Mouse (Mus musculus) CD8-positive naive resting alpha-beta T cell, adult 2 months (primary cell): ENCODE data around the gene Rab3a.

Experiments
- DNase-seq, 2 experiments: peaks; one replicate each; pipeline ENCODE4 v3.0.0; 2022; ENCODE audit warnings: low read depth in 2 of 2, low spot score in 2 of 2

Rab3a gene

GRCm38 (mm10) chr8:70754043-70754870, at the start of gene Rab3a:
Gene Rab3a, plus strand, starts transcription at chr8:70754679.
- peak; percentile 89 to 90 for DNase-seq

- DNase-seq, result no peak
Measured at GRCm38 (mm10) chr8:70708281-70708680, 46.2 kb upstream of the Rab3a start.

DNA sequence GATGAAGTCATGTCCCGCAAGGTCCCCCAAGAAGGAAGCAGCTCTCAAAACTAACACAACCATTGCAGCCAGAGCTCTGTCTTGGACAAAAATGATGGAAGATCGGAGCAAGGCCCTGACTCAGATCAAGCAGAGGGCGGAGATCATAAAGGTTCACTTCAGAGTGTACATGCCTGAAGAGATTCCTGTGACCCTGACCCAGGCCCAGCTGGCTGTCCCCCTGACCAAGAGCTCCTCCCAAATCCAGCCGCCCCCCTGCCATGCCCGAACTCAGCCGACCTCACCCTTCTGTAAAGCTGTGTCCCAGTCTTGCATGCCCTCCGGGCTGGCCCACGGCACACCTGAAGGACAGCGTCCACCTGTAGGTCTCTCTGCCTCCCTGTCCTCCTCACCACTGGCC, 44.7 kb upstream of the Rab3a start:
- DNase-seq, result no peak

DNA sequence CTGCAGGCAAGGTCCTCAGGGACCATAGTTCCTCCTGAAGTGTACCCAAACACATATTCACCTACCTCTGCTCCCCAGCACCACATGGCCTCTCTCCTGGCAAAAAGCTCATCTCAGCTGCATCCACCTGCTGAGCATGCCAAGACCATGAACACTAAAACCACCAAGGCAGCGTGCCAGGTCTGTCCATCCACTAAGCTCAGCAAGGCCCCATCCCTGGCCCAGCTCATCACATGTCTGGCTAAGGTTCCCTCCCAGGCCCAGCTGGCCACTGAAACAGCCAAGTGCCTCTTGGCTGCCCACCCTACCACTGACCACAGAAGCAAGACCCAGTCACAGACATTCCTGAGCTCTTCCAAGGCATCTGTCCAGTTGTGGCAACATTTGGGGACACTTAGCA, 44.2 kb upstream of the Rab3a start:
- no peak for DNase-seq

DNA sequence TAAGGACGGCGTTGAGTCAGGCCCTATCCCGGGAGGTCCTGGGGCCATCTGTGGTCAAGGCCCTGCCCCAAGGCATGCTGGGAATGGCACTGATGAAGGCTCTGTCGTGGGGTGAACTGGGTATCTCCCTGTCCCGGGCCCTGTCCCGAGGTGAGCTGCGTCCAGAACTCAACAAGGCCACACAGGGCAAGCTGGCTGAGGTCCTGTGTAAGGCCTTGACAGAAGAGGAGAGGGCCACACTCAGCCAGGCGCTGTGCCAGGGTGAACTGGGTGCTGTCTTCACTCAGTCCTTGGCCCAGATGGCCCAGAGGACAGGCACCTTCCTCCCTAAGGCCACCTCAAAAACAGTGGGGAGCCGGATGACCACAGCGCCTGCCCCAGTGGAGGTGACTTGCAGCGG, 43.4 kb upstream of the Rab3a start:
- no peak for DNase-seq

DNA sequence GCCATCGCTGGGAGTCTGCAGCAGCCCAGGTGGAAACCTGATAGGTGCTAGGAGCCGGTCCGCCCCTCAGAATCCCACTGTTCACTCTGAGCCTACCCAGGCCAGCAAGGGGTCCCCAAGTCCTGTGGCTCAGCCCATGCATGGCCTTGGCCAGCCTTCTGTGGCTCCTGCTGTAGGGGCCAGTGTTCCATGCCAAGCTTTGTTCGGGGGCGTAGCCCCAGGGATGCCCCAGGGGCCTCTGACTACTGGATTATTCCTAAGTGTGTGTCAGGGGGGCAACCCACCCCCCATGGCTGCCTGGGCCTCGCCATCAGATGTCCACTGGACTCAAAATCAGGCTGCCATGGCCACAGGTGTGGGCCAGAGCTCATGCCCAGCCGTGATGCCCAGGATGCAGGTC, 40.5 kb upstream of the Rab3a start:
- no peak for DNase-seq

- no peak for DNase-seq
Measured at GRCm38 (mm10) chr8:70715086-70715485, 39.4 kb upstream of the Rab3a start.

DNA sequence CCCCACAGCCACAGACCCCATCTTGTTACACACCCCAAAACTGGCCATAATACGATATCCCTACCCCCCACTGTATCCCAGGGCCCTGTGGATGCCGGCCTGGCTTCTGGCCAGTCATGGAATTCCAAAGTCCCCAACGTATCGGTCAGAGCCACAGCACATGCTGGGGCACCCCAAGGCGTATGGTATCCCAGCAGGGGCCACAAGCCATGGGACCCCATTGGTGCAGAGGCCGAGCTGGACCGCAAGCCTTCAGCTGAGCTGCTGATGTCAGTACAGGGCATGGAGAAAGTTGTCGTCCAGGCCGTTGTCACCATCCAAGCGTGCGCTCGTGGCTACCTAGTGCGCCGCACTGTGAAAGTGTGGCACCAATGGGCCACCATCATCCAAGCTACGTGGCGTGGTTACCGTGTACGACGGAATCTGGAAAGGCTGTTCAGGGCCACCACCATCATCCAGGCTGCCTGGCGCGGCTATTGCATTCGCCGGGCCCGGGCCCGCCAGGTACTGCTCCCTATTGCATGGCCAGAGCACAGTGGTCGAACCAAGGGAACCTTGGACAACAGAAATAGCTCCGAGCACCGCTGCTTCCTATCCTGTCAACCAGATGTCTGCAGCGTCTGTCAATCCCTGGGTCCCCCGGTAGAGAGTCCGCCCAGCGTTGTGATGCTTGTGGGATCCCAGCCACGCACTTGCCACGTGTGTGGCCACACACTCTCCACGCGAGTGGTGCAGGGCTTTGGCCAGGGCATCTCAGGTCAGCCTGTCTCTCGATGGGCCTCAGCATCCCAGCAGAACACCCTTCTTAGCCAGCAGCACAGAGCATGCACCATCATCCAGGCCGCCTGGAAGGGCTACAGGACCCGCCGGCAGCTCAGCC, 37.7 kb upstream of the Rab3a start:
- DNase-seq, result no peak

DNA sequence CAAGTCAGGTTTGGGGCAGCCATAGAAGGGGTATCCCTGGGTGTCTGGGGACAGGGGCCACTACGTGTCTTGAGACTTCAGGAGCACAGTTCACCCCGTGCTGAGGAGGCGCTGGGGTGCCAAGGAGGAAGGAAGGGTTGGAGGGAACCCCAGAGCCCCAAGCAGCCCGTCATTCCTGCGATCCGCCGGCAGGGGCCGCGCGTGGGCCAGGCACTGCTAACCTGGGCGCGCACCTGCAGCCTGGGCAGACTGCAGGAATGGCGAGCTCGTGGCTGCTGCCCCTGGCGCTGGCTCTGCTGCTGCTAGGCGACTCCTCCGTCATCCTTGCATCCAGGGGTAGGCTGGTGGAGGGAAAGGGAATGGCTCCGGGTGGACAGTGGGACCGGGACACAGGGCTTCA, 36.2 kb upstream of the Rab3a start, which contains the start of gene Gm3336:
Gene Gm3336, plus strand, starts transcription at position 247 of the 400 bp plus-strand sequence.
- peak; percentile 69 to 75 for DNase-seq

DNA sequence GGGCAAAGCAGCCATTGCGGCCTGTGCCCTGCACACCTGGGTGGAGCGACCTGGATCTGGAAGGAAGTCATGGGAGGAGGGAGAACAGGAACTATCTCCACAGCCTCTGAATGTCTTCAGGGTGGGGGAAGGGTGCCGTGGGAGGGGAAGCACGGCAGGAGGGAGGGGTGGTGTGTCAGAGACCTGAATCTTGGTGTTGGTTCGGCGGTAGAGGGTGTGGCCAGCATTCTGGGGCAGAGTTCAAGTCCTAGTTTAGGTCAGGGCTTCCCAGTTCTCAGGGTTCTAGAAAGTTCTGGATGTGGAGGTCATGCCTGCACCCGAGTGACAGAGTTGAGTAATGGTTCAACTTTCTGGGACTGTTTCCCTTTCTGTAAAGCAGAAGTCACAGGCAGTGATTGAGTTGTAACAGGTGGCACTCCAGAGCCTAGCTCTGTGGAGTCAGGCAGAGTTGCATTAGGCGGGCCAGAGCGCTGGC, 34.6 kb upstream of the Rab3a start:
- no peak for DNase-seq

- peak; percentile 79 to 87 for DNase-seq
Measured at GRCm38 (mm10) chr8:70720739-70721138, 33.7 kb upstream of the Rab3a start.

DNA sequence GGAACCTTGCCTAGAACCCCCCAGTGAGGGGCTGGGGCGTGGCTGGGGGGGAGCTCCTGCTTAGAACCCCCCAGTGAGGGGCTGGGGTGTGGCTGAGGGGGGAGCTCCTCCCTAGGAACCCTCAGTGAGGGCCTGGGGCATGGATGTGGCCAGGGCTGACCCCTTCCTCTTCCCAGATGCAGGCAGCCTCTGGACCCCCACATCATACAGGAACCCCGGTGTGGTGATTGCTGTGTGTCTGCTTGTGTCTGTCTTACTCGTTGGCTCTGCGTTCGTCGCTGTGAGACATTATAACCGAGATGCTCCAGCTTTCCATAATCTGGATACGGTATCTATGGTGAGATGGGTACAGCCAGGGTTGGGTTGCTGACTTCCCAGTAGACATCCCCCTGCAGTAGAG, 32.9 kb upstream of the Rab3a start:
- DNase-seq, result no peak

DNA sequence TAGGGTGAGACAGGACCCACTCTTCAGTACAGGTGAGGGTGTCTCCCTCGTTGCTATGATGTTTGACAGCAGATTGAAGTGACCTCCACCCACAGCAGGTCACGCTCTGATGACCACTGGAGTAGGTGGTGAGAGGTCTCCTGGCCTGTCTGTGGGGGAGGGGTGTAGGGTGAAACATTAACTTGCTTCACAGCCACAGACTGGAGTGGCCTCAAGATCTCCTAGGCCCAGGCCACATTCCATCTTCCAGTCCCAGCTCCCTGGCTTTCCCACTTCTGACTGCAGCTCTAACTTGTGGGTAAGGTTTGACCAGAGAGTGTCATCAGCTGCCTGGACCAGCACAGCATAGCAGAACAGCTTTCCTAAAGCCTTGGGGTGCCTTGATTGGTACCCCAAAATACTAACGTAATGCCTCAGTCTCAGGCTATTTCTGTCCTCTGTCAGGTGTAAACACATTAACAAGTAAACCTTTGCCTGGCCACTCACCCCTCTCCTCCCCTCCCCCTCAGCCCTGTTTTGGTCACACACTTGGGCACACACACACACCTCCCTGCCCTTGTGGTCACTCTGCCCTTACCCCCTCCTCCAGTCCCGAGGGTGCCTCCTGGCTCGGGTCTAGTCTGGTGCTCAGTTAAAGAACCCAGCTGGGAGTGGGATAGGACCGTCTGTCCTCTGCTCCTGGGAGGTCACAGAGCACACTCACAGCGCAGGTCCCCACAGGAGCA, 30.8 kb upstream of the Rab3a start, which contains the start of gene Pde4c:
Gene Pde4c, plus strand, starts transcription at position 235 of the 725 bp plus-strand sequence.
- DNase-seq, result no peak

DNA sequence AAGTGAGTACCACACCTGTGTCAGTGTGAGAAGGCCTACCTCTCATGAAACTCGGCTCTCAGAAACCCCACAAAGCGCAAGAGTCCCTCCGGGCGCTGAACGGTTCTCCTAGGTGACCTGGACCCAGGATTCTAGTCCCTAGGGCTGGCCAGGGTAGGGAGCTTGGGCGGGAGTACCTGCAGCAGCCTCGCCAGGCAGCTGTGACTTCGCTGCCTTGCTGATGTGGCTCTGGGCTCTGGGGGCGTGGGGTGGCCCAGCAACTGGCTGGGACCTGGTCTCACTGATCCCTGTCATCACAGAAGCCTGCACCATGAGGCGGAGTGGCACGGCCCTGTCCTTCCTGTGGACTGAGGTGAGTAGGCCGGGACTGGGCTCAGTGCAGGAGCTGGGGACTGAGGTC, 30.3 kb upstream of the Rab3a start:
- DNase-seq, result no peak

GRCm38 (mm10) chr8:70725792-70726447, 28.6 kb upstream of the Rab3a start:
- DNase-seq, result no peak

DNA sequence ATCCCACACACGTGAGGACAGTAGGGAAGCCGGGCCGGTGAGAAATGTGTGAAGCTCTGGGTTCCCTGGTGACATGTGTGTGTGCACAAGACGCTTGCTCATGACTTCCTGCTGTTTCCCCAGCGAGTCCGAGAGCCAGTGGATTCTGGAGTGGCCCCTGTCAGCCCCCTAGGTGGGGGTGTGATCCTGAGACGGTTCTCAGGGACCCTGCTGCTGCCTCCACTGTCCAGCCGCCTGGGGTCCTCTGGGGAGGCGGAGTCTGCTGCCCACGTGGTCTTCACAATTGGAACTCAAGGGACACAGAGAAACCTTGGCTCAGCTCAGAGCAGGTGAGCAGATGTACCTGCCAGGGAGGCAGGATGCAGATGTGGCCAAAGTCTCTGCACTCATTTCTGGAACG, 27.8 kb upstream of the Rab3a start:
- no peak for DNase-seq

DNA sequence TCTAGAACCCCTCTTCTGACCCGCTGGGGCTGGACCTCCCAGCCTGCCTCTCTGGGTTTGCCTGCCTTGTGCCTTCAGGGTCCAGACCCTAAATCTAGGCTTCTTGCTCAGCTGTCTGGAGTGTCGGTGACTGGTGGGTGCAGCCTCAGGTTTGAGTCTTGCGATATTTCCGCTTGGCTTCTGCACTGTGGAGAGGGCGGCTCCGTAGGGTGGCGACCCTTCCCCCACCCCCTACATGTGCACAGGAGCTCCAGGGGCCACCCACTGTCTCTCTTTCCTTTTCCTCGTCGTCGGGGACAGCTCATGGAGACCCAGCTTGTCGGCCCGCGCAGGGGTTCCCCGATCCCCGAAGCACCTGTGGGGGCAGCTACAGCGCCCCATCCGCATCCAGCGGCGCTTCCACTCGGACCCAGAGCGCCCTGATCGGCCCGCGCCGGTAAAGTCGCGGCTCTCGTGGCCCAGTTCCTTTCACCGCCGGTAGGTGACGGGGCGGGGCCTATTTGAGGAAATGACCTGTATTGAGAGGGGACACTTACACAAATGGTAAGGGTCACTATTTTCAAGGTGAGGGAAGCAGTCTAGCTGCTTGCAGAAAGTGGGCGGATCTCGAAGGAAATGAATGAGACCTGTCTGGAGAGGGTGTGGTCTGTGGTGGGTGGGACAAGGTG, 24.5 kb upstream of the Rab3a start:
- no peak for DNase-seq

DNA sequence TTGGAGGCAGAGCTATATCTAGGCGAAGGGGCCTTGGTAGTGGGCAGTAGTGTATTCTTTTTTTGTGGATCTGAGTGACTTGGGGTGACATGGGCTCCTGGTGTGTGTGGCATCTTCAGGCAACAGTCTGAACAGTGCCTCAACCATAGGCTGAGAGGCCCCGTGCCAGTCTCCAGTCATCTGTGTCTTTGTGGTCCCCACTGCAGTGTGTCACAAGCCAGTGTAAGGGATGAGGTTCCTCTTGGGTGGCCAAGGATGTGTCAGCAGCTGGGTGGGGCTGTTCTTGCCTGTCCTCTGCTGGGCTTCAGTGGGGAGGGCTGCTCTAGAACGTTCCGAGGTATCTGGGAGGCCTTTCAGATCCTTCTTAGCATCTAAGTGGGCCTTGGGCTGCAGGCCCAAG, 23.5 kb upstream of the Rab3a start:
- no peak for DNase-seq

- DNase-seq, result no peak
Measured at GRCm38 (mm10) chr8:70737705-70738104, 16.8 kb upstream of the Rab3a start.

DNA sequence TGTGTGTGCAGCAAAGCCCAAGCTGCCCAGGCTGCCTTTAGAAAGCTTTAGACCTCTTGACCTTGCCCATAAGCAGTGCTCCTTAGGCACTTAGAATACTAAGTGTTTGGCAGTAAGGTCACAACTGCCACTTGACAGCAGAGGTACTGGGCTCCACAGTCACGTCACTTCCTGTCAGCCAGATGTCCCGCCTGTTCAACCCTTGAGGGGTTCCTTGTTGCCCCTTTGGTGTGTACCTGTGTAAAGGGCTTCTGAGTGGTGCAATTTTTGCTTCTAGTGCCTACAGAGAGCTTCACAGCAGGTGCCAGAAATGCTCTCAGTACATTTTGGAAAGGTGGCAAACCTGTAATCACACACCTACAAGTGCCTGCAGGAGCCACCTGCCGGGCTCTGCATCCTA, 16.3 kb upstream of the Rab3a start:
- no peak for DNase-seq
